Mouse (Mus musculus) CH12.LX (cell line): ENCODE measurements at regions not wholly inside any gene's neighbourhood (a gene's known extent, or its start where the extent isn't known, plus 50 kb on each side); places are given as distances from the start of the nearest gene placed in this dataset.

Experiments used
- CHD2 ChIP-seq: IDR thresholded peaks from 2 replicates; pipeline ENCODE4 v1.6.1; 2011; ENCODE audit warnings: low read length, improper control_type of control experiment
- CTCF ChIP-seq, 2 experiments: IDR thresholded peaks in 1 of 2; conservative IDR thresholded peaks in 1 of 2; 2 replicates each; pipeline ENCODE4 v1.5.1; 2011 to 2012; ENCODE audit warnings: low read depth in 2 of 2, low read length in 2 of 2, improper control_type of control experiment in 1 of 2, inconsistent platforms in 1 of 2, mild to moderate bottlenecking in 1 of 2, moderate library complexity in 1 of 2
- EP300 ChIP-seq: IDR thresholded peaks from 2 replicates; pipeline ENCODE4 v1.6.1; 2011; ENCODE audit warnings: low read length, improper control_type of control experiment
- ETS1 ChIP-seq: conservative IDR thresholded peaks from 2 replicates; pipeline ENCODE4 v1.6.1; 2012; ENCODE audit warnings: low read depth, mild to moderate bottlenecking, inconsistent platforms, low read length, improper control_type of control experiment, moderate library complexity
- IRF4 ChIP-seq: IDR thresholded peaks from 2 replicates; pipeline ENCODE4 v1.6.1; 2014; ENCODE audit warnings: low read depth, mild to moderate bottlenecking, inconsistent platforms, low read length, improper control_type of control experiment
- JUN ChIP-seq: IDR thresholded peaks from 2 replicates; pipeline ENCODE4 v1.6.1; 2011; ENCODE audit warnings: low read depth, mild to moderate bottlenecking, low read length, improper control_type of control experiment, moderate library complexity; ENCODE audit not compliant: insufficient read depth
- JUND ChIP-seq: conservative IDR thresholded peaks from 2 replicates; pipeline ENCODE4 v1.6.1; 2011; ENCODE audit warnings: low read depth, low read length, improper control_type of control experiment
- NELFE ChIP-seq: IDR thresholded peaks from 2 replicates; pipeline ENCODE4 v1.6.1; 2011; ENCODE audit warnings: low read depth, low read length, improper control_type of control experiment
- POLR2A ChIP-seq: IDR thresholded peaks from 2 replicates; pipeline ENCODE4 v1.6.1; 2011; ENCODE audit warnings: low read depth, mild to moderate bottlenecking, improper control_type of control experiment, low read length
- POLR2AphosphoS2 ChIP-seq: IDR thresholded peaks from 2 replicates; pipeline ENCODE4 v1.6.1; 2011; ENCODE audit warnings: low read depth, low read length, improper control_type of control experiment
- ZC3H11A ChIP-seq: IDR thresholded peaks from 2 replicates; pipeline ENCODE4 v1.6.1; 2012; ENCODE audit warnings: low read depth, mild to moderate bottlenecking, inconsistent platforms, low read length, improper control_type of control experiment

DNA sequence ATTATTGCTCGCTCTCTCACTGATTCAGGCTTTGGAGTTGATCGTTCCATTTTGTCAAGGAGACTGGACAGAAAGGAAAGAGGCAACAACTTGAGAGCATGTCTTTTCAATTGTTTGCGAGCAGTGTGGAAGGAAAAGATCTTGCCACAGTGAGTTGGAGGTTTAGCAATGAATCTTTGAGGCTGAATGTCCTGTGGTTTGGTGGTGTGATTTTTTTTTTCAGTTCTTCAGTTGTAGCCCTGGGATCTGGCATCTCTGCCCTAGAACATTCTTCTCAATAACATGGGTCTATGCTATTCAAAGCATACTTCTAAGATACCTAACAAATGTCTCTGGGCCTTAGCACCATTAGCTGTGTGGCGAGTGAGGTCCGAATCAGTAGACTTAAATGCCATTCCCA, 189.6 kb upstream of the Trib2 start:
- TF ChIP-seq IRF4 (no peak), CHD2 (no peak), CTCF (conservative IDR thresholded peaks at IDR 0.05 in 1 of 2, IDR thresholded peaks at IDR 0.05 in 1 of 2; ENCODE audit: low read depth in 2 of 2, low read length in 2 of 2) (no peak), ZC3H11A (no peak), JUND (no peak), EP300 (no peak), POLR2A (no peak), NELFE (no peak), JUN (no peak), POLR2AphosphoS2 (no peak), ETS1 (no peak)
